Mouse (Mus musculus) cerebellum, adult 11-12 months (tissue): Measurements from ENCODE around the gene Gpr45.
A peak's percentile ranks its signal among the peaks of the same experiment; 100 is the strongest.
"Not testable (repeated sequence)": the region's sequence is repeated elsewhere in the genome, so short reads cannot be mapped to it uniquely, and the experiment has no call there.

Experiments
- DNase-seq: peaks from one replicate; pipeline ENCODE4 v3.0.0; 2022

The Gpr45 gene

DNA sequence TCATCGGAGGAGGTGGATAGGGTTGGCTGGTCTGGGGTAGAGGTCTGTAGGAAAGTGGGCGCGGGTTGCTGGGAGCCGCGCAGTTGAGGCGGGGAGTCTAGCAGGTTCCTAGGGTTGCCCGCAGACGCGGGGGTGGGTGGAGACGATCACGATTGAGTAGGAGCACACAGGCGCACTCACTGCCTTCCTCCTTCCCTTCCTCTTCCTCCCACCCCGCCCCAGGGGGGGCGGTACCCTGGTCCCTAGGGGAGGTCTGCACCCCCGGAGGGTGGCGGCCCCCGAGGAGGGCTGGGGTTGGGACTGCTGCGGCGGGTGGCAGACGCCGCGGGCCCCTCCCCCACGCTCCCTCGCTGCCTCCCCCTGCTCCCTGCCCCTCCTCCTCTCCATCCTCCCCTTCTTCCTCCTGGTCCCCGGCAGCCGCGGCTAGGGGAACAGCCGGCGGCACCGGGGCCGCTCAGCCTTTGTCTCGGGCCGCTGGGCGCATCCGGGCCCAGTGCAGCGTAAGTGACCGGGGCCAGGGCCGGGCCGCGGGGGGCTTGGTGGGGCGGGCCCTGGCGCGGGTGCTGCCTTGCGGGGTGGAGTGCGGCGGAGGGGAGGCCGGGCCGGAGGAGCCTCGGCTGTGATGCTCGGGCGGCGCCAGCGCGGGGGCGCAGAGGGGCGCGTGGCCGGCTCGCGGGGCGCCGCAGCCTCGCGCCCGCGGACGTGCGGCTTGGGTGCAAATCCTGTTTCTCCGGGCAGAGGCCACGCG is at the start of gene Gpr45:
Gene Gpr45 (plus strand): TSS at position 139 of the 748 bp plus-strand sequence.
- DNase-seq = peak; percentile 56

DNA sequence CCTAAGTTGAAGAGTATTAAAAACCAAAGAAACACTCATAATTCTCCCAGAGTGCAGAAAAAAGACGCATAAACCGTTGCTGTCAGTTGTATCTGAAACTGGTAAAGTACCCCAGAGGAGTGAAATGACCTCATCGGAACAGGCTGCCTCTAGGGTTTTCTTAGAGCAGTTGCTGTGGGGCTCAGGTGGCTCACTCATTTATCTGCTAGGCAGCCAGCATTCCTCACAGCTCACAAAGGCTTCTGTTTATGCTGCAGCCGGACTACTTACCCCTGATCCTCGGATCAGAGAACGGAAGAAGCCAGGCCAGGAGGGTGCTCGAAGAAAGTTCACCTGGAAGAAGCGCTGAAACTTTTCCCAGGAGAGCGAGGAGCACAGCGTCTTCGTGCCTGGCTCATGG is 47.5 kb upstream of the Gpr45 start:
- DNase-seq = no peak

DNA sequence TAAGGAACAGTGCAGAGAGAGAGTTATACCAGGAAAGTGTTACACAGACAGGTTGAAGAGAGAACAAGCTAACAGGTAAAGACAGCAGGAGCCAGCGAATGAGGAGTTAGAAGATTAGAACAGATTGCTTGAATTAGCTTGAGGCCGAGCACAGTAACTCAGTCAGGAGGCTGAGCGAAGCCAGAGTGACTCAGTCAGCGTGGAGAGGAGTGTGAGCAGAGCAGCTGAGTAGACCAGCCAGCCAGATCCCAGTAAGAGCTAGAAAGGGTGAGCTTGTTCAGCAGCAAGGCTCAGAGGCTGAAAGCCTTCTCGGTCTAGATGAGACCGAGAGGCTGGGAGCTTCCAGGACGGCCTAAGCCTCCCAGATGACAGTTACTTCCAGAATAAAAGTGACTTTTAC is 46.0 kb upstream of the Gpr45 start:
- no peak for DNase-seq

DNA sequence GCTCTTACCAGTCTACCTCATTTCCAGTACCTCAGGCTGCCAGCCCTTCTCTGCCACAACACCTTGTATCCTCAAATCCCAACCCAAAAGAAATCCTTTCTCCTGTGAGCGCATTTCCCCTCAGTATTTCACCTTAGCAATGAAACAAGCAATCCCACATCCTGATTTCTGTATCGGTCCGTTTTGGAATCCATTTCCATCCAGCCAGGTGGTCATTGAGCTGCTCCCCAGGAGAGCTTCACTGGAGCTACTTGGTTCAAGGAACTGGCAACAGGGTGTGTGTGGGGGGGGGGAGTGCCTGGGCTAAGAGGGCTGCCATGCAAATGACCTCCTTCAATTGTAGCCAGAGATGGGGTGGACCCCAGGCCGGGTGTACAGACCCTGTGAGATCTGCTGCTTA is 45.5 kb upstream of the Gpr45 start:
- DNase-seq = no peak

DNA sequence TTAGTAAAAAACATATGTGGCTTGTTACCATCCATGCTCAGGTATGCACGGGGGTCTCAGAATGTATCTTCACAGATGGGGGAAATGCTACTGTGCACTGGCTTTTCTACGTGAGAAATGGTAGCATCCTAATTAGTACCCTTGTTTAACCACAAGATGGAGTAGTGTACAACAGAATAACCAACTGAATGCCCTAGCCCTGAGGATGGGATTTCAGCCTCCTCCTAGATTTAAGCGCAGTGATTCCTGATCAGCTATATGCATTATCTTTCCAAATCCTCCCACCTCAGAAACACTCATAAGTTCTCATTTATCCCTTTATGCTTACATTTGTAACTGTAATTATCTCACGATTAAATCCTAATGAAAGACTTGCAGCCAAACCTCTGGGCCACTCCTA is 37.6 kb upstream of the Gpr45 start:
- DNase-seq = no peak

DNA sequence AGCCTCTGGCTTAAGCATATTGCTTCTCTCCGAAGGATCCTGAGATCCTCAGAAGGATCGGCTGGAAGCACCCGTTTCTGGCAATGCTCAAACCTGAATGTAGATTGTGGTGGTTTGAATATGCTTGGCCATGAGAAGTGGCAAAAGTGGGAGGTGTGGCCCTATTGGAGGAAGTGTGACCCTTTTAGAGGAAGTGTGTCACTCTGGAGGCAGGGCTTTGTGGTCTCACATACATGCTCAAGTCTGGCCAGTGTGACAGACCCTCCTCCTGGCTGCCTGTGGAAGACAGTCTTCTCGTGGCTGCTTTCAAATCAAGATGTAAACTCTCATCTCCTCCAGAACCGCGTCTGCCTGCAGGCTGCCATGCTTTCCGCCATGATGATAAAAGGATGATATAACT is 36.0 kb upstream of the Gpr45 start:
- no peak for DNase-seq

DNA sequence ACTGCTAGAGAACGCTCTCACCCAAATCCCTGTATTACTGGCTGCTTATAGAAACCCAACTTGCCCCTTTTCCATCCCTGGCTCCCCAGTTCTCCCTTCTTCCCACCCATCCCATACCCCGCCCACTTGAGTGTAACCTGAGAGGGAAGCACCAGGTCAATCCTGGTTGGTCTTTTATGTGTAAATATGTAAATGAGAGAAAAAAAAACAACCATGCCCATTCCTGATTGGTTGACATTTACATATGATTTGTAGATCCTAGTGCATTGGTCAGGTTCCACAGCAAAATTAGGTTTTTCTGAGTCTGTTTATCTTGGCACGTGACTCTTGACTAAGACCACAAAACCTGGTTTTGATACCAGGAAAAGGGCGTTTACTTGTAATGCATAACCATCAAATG is 34.8 kb upstream of the Gpr45 start:
- DNase-seq = no peak

DNA sequence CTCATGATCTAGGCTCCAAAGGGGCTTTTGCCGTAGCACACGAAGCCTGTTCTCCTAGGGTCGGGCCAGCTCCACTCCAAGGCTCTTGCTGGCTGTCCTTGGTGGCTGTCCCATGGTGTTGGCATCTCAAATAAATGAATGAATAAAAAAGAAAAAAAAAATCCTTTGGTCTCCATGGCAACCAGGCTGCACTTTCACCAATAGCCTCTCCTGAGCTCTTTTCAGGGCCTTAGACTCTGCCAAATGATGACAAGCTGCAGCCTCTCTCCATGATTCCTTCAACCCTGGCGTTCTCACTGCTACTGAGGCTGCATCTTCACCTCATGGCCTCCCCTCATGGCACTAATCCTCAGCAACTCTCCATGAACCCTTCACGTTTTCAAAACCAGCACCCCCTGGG is 28.7 kb upstream of the Gpr45 start:
- DNase-seq = no peak

DNA sequence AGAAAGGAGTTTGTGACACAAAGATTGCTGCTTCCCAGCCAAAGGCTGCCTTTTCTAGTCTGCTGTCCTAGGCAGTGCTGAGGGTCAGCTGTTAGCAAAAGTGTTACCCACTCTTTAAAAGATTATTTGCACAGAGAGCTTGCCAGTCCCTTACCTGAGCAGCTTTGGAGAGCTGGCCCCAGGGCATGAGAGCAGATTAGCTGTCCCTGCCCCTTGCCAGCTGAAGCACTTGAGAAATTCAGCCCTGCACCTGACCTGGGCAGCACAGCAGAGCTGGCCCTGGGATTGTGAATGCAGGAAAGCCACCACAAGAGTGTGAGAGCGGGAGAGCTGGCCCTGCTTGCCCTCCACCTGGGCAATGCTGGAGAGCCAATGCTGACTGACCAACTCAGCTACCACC is 19.1 kb upstream of the Gpr45 start:
- no peak for DNase-seq

DNA sequence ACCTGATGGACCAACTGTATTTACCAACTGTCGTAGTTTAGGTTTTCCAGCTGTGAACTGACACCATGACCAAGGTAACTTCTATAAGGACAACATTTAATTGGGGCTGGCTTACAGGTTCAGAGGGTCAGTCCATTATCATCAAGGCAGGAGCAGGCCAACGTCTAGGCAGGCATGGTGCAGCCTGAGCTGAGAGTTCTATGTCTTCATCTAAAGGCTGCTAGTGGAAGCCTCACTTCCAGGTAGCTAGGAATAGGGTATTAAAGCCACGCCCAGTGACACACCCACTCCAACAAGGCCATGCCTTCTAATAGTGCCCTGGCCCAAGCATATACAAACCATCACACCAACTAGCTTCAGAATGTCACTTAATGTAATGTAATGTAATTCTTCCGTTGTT is 4.2 kb upstream of the Gpr45 start:
- DNase-seq = no peak

DNA sequence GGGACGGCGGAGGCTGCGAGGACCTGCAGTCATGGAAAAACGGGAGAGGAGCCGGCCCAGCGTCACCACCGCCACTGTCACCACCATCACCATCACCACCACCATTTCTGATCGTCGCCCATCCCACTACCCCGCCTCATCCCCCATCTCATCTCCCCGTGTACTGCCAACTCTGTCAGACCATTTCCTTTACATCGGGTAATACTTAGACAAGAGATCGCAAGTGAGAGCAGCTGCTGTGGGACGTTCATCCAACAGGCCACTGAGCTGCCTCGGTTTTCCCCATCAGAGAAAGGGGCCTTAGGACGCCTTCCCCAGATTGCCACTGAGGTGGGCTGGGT is 780 bp downstream of the Gpr45 start:
- no peak for DNase-seq

DNA sequence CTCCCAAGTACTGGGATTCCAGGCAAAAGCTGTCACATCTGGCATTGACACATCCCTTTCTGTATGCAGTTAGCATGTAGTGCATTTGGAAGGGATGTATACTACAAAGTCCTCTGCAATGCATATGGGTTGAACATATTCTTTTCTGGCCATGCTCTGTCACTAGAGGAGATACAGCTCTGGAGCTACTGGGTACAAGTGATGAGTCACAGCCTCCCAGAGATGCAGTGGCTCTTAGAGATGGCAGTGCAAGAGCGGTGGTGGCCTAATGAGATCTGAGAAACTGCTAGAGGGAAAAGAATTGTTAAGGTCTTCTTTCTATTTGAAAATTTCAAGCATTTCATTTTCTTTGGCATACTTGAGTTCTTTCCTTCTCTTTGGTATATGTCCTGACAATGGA is 4.2 kb downstream of the Gpr45 start:
- DNase-seq = no peak

DNA sequence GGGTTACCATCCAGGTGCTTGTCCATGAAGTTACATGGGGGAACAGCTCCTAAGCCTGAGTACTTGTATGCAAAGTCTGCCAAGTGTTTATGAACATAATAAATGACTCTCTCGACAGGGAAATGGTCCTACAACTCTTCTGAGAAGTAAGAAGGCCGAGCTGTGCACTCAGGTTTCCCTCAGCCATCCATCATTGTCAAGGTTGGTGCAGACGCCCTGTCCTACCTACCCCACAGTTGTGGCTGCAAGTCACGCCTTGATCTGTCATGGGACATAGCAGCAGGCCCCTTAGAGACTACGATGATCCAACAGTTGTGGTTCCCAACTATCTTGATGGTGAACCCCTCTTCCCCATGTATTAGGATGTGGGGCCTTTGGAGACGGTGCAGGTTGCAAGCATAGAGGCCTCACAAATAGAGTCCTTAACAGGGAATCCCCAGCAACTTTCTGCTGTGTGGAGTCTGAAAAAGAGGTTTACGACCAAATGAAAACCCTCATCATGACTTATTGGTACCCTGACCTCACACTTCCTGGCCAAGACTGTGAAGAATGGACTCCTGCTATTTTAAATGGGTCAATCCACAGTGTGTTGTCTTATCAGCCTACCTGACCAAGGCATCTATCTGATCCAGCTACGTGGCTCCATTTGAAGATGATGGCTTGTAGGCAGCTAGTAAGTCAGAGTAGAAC is 30.6 kb downstream of the Gpr45 start:
- DNase-seq = no peak

DNA sequence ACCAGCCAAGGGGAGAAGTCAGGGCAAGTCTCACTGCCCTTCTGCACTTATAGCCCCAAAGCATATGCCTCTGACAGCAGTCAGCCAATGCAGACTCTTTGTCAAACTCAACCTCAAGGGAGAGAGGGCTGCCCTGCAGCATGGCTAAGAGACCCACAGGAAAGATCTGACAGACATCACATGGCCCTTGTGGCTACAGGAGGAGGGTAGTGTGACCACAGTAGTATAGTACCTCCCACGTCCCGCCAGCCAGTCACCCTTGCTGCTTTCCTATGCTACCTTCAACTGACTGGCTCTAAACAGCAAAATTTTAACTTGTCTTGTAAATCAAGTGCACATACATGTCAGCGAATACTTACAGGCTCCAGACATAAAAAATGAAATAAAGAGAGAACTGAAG is 31.4 kb downstream of the Gpr45 start:
- no peak for DNase-seq

DNA sequence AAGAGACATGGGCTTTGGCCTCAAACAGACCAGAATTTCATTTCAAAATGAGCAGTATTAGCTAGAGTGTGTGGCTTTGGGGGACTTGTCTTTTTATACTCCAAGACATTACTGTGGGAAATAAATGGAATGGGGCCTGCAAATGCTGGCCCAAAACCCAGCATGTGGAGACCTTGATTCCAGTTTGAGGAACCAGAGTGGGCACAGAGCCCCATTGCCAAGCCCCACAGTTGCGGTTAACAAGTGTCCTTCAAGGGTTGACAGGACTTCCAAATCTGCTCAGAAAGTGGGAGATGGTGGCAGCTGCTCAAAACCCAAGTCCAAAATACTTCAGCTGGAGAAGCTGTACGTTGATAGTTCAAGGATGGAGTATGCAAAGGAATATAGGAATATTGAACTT is 36.3 kb downstream of the Gpr45 start:
- DNase-seq = no peak

DNA sequence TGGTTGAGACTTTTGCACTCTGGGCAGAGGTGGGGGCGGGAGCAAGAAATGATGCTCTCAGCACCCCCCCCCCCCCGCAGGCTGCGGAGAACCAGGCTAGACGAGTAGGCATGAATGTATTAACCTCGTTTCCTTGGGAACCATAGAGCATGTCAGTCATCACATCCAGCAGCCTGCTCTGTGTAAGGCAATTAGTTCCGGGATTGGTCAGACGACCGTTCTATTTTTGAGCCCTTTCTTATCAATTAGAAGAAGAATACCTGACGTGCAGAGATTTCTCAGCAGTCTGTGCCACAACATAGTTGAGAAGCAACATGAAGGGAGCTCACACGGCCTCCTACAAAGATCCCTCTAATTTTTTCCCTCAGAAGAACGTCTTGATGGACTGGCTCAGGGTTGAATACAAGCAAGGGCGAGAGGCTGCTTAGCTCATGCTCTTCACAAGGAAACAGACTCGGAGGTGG is 53.4 kb downstream of the Gpr45 start:
- no peak for DNase-seq

DNA sequence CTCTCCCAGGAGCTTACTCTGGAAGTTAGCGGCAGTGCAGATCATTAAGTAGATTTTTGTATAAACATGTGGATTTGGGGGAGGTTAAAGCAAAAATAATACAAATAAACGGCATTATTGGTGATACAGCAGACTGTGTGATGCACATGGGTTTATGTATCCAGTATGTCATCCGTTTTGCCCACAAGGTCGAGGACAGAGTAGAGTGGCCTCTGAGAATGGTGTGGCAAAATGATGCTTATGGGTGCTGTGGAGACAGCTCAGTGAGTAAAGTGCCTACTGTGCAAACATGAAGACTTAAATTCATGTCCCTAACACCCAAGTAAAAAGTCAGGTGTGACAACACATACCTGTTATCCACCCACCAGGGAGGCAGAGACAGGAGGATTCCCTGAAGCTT is 53.9 kb downstream of the Gpr45 start:
- no peak for DNase-seq

DNA sequence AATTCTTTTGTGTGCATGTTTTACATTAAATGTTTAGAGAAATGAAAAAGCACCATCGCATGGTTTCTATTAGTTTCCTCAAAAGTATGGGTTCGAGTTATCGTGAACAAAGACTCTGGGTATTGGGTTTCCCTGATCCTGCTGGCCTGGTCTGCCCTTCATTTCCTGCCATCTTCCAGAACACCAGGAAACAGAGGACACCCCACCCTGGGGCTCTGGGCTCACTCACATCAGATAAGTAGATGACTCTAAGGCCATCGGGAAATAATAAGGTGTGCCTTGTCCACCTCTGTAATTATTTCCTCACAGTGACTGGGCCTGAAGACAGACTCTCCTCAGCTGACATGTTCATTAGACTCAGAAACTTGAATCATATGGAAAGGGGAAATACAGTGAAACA is 57.8 kb downstream of the Gpr45 start:
- DNase-seq = no peak

DNA sequence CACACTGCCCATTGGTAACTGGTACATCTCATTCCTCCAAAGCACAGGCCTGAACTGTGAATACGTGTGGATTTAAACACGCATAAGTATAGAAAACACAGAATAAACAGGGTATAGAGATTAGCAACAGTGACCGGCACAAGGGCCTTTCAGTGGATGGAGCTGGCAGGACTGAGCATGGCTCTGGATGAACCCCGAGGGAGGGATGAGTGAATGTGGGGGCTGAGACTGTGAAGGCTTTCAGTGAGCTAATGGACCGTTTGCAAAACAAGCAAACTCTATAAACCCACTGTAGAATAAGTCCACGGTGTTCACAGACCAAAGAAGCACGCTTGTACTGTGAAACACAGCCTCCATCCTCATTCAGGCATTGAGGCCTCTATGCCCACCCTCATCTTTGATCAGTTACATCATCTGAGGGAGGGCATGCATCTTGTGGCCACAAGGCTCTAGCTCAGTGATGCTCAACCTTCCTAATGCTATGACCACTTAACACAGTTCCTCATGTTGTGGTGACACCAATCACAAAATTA is 62.5 kb downstream of the Gpr45 start:
- DNase-seq = not testable (repeated sequence)

DNA sequence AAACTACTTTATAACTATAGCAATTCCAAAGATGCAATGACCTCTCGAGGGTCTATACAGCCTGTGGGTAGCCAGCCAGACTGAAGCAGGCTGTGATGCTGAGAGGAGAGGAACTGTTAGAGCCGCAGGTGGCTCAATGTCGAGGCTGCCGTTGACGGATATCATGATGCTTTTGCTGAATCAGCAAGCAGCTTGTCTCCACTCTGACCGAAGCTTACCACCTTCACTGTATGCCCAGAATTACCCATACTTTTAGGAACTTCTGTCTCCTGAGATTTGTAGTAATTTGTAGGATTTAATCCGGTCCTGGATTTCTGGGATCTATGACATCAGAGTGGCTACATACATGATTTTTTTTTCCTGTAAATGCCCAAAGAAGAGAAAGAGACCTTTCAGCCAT is 83.3 kb downstream of the Gpr45 start:
- no peak for DNase-seq

DNA sequence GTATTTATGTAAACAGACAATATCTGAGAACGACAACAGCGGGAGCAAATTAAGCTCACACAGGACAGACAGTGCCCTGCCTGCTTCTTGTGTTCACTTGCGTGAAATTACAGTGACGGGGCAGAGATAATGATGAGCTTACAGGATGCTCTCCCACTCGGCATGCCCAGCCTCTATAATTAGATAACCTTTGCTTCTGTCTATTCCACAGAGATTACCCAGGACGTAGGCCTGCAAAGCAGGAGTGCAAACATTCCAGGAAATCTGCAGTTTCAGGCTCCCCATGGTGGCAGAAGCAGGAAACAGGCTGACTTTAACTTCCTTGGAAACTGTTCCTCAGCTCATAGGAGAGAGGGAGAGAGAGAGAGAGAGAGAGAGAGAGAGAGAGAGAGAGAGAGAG is 89.6 kb downstream of the Gpr45 start:
- no peak for DNase-seq

DNA sequence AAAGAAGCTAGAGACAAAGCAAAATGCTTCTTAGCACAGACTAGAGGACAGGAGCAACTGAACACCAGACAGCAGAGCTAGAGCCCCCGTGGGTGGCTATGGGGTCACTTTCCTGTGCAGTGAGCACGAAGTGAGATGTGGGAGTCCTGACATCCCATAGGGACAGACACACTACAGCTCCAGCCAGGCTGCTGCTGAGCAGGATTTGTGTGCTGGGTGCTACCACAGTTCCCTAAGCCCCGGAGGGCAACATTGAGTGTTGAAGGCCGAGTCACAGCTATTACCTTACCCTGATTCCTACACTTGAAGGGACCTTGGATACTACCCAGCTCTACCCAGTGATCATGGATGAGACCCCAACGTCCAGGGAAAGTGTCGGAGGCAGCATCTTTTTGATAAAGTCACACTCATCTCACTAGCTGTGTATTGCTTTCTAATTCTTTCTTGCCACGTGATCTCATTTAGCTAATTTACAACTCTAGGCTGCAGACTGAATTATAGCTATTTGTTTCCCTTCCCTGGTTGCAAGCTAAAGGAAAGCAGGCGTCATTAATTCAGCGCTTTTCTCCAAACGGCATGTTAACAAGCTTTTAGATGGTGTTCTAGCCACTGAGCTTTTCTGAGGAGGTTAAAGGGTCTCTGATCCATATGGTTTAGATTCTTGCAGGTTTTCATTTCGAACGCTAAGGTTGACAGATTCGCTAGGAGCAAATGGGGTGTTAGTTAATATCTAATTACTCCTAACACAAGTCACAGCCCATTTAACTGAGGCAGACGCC is 92.7 kb downstream of the Gpr45 start:
- DNase-seq = no peak

DNA sequence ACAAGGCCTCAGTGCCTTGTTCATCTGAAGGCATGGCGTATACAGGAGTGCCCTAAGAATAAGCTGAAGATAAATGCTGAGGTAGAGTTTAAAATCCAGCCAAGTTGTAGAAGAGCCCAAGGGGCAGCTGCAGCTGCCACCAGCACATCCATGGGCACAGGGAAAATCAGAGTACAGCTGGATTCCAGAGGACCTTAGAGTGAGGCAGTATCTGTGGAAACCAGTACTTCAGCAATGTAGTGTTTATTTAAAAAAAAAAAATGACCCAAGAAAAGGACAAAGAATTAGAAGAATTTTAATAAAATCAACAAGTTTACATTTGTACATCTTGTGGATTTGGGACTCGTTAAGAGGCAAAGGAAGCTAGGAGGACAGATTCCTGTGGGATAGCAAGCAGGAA is 94.3 kb downstream of the Gpr45 start:
- no peak for DNase-seq

DNA sequence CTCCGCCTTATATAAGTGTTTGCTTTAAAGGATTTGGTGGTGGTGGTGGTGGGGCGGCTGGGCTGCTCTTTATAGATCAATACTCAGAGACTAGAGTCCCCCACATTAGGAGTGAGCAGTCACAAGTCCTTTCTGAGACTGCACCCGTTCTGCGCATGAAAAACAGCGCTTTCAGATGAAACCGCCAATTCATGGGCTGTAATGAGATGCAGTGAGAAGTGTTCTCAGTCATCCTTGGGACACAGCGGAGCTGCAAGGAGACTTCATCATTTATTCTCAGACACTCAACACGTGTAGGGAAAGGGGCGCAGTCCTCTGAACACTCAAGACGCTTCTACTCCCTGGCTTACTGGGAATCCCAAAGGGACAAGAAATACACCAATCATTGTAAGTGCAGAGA is 95.1 kb downstream of the Gpr45 start:
- no peak for DNase-seq
